Mouse (Mus musculus) embryonic facial prominence, embryonic 11.5 days (tissue): ENCODE results near the gene Ldhb. TPM values are rescaled to one million over a fixed set of nuclear protein-coding genes. Genes with fewer than 3 reads are reported as not detected.

Source experiments
- ATAC-seq: fragments of 200-750 bp; cut with Nextera tagmentation; replicated peaks from 2 replicates; pipeline ENCODE4 v1.8.0; 2017; ENCODE audit warnings: low read depth; ENCODE audit not compliant: insufficient number of reproducible peaks, low FRiP score, low TSS enrichment
- DNase-seq: peaks from one replicate; pipeline ENCODE4 v3.0.0-alpha.2; 2015; ENCODE audit warnings: low spot score
- H3K27ac ChIP-seq: fragments of 300-500 bp; sonication (generic); replicated peaks from 2 replicates; pipeline ENCODE4 v1.5.1; 2014; ENCODE audit warnings: mild to moderate bottlenecking, low read depth, low read length, control low read depth
- H3K27me3 ChIP-seq: fragments of 300-500 bp; sonication (generic); 2 replicates; pipeline ENCODE4 v1.6.1; 2014; ENCODE audit warnings: mild to moderate bottlenecking, low read length, moderate library complexity, mixed read lengths; ENCODE audit not compliant: control insufficient read depth, insufficient read depth
- H3K36me3 ChIP-seq: fragments of 300-500 bp; sonication (generic); replicated peaks from 2 replicates; pipeline ENCODE4 v1.6.1; 2014; ENCODE audit warnings: low read depth, mild to moderate bottlenecking, low read length, moderate library complexity, mixed read lengths; ENCODE audit not compliant: control insufficient read depth, insufficient read depth
- H3K4me1 ChIP-seq: fragments of 300-500 bp; sonication (generic); 2 replicates; pipeline ENCODE4 v1.6.1; 2014; ENCODE audit warnings: low read length, mixed read lengths; ENCODE audit not compliant: control insufficient read depth, insufficient read depth
- H3K4me2 ChIP-seq: fragments of 300-500 bp; sonication (generic); 2 replicates; pipeline ENCODE4 v1.6.1; 2014; ENCODE audit warnings: low read depth, mild to moderate bottlenecking, control low read depth, low read length, moderate library complexity
- H3K4me3 ChIP-seq: fragments of 300-500 bp; sonication (generic); 2 replicates; pipeline ENCODE4 v1.5.1; 2014; ENCODE audit warnings: low read depth, low read length, control low read depth
- H3K9ac ChIP-seq: fragments of 300-500 bp; sonication (generic); replicated peaks from 2 replicates; pipeline ENCODE4 v1.6.1; 2014; ENCODE audit warnings: mild to moderate bottlenecking, control low read depth, low read length
- H3K9me3 ChIP-seq: fragments of 300-500 bp; sonication (generic); replicated peaks from 2 replicates; pipeline ENCODE4 v1.6.1; 2016; ENCODE audit warnings: mild to moderate bottlenecking, low read length, inconsistent platforms, mixed read lengths; ENCODE audit not compliant: control insufficient read depth
- WGBS: fragments of 180-500 bp; shearing (Covaris S2); extraction: QIAGEN DNeasy Blood & Tissue Kit; methylation state at CpG from one replicate; pipeline ENCODE4 v1.1.7; 2014; 5-methylcytosine and 5-hydroxymethylcytosine counted together
- polyA plus RNA-seq: library from polyadenylated mRNA; unstranded; fragments of >200 nt; fragmentation: Nextera tagmentation; extraction: Ambion mirVana; gene quantifications from 2 replicates; pipeline ENCODE4 v1.2.1, GENCODE M21; 2014

Ldhb gene
- polyA plus RNA-seq, 1 experiment from 2014 or later = 486 TPM

DNA sequence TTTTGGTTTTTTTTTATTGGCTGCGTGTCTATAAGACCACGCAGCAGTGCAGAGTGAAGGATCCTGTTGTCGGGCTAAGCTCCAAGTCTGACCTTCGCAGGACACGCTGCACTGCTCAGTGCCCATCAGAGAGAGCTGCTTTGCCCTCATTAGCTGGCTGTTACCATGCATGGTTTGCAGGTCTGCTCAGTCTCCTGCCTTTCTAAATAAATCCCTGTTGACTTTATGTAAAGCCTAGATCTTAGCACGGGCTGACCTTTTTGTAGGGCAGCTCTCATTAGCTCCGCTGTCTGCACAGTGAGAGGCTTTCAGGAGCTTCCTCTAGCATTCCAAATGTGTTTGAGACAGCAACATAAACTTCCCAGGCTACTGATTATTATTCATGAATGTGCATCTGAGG lies 49.7 kb downstream of the Ldhb start:
- H3K4me2 ChIP-seq = no peak overlapping the region
- DNase-seq (no peak), ATAC-seq (no peak)
- no peaks in the 10 kb centered on the region for H3K4me1 ChIP-seq
- 59% methylated on average over 7 of the region's 7 CpGs for WGBS
- no peak overlapping the region for H3K9ac ChIP-seq
- H3K36me3 ChIP-seq = no peaks in the 10 kb centered on the region
- no peaks in the 10 kb centered on the region for H3K9me3 ChIP-seq
- H3K27ac ChIP-seq = no peak overlapping the region
- H3K27me3 ChIP-seq = no peaks in the 10 kb centered on the region
- H3K4me3 ChIP-seq = no peak overlapping the region

DNA sequence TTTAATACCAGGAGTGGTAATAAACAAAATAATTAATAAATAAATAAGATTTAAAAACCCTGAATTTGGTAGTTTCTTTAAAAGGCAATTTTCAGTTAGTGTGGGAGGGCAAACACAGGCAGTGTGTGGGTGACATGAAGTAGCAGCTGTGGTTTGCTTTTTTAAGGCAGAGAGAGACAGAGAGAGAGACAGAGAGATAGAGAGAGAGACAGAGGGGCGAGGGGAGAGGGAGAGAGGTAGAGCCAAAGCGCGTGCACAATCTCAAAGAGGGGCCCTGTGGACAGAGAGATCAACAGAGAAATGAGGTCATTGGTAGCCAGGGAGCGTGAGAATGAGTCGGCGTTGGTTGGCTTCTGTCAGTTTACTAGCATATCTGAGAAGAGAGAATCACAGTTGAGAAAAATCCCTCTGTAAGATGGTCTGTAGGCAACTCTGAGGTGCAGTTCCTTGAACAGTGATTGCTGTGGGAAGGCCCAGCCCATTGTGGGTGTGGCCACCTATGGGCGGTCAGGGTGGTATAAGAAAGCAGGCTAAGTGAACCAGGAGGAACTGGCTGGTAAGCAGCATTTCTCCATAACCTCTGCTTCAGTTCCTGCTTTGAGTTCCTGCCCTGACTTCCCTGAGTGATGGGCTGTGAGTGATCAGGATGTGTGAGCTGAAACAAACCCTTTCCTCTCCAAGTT lies 52.3 kb downstream of the Ldhb start:
- 68% methylated on average over 7 of the region's 7 CpGs for WGBS
- Histone ChIP-seq H3K36me3 (no peaks in the 10 kb centered on the region), H3K4me2 (no peak overlapping the region), H3K27me3 (no peaks in the 10 kb centered on the region), H3K4me3 (no peak overlapping the region), H3K9ac (no peak overlapping the region), H3K9me3 (no peaks in the 10 kb centered on the region), H3K27ac (no peak overlapping the region), H3K4me1 (no peaks in the 10 kb centered on the region)
- DNase-seq (no peak), ATAC-seq (no peak)

- no peak for DNase-seq
- no peaks in the 10 kb centered on the region for H3K36me3 ChIP-seq
- no peaks in the 10 kb centered on the region for H3K27me3 ChIP-seq
- no peak overlapping the region for H3K27ac ChIP-seq
- H3K4me3 ChIP-seq = no peak overlapping the region
- no peaks in the 10 kb centered on the region for H3K4me1 ChIP-seq
- H3K9ac ChIP-seq = no peak overlapping the region
- H3K4me2 ChIP-seq = no peak overlapping the region
- no peak for ATAC-seq
- 80% methylated on average over 2 of the region's 2 CpGs for WGBS
- H3K9me3 ChIP-seq = no peaks in the 10 kb centered on the region
Measured at GRCm38 (mm10) chr6:142453311-142453710, 54.4 kb downstream of the Ldhb start.

DNA sequence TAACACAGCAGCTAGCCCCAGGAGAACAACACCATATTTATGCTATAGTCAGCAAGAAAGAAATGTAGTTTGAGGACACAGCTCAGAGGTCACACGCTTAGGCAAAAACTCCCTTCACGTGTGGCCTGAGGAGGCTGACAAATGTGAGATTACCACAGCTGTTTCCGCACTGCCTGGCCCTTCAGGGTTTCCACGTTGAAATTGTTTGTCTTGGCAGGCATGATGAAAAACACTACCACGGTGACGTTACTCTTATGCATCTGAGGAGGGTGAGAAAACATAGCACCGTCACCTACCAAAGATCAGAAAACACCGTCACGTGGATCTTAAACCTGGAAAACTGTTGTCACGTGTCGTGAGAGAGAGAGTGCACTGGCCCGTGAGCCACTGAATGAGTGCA lies 56.4 kb downstream of the Ldhb start:
- ATAC-seq = no peak
- no peaks in the 10 kb centered on the region for H3K36me3 ChIP-seq
- WGBS = 80% methylated on average over 12 of the region's 12 CpGs

More for the DNA sequence above, 56.4 kb downstream of the Ldhb start:
- no peak overlapping the region for H3K27ac ChIP-seq
- DNase-seq = no peak
- H3K4me1 ChIP-seq = no peaks in the 10 kb centered on the region
- H3K4me2 ChIP-seq = no peak overlapping the region
- no peaks in the 10 kb centered on the region for H3K9me3 ChIP-seq
- no peaks in the 10 kb centered on the region for H3K27me3 ChIP-seq
- no peak overlapping the region for H3K9ac ChIP-seq
- no peak overlapping the region for H3K4me3 ChIP-seq

Other genes starting within 250 kb of the Ldhb start
- 0.35 and 0.52 TPM in 2 replicates for gene Iapp, start 209.5 kb downstream of the Ldhb start, polyA plus RNA-seq
- gene Slco1a5, start 185.0 kb downstream of the Ldhb start, polyA plus RNA-seq = 0.21 and 0.43 TPM in 2 replicates
- gene Pyroxd1, start 162.3 kb downstream of the Ldhb start, polyA plus RNA-seq = 21.5 and 25.0 TPM in 2 replicates
- gene Recql, start 120.9 kb downstream of the Ldhb start, polyA plus RNA-seq = 37.3 TPM in 2 replicates
- 136 and 144 TPM in 2 replicates for gene Golt1b, start 120.7 kb downstream of the Ldhb start, polyA plus RNA-seq
- 0.59 and 0.78 TPM in 2 replicates for gene Spx, start 94.5 kb downstream of the Ldhb start, polyA plus RNA-seq
- gene Gys2, start 34.8 kb downstream of the Ldhb start, polyA plus RNA-seq = not detected in 2 replicates
- gene Kcnj8, start 63.7 kb upstream of the Ldhb start, polyA plus RNA-seq = 2.8 and 3.2 TPM in 2 replicates
- 1.8 and 2.0 TPM in 2 replicates for gene Abcc9, start 194.4 kb upstream of the Ldhb start, polyA plus RNA-seq
- 97.8 and 110 TPM in 2 replicates for gene Cmas, start 248.7 kb upstream of the Ldhb start, polyA plus RNA-seq